Mouse (Mus musculus) gastrocnemius, postnatal 4 days (tissue): Measurements from ENCODE around the gene Gsk3a. TPM values are rescaled to one million over a fixed set of nuclear protein-coding genes. Genes with fewer than 3 reads are reported as not detected.
A peak's percentile ranks its signal among the peaks of the same experiment; 100 is the strongest.

Source experiments
- DNase-seq, 2 experiments: peaks; one replicate each; pipeline ENCODE4 v3.0.0; 2021 to 2022; ENCODE audit warnings: low spot score in 2 of 2, mixed read lengths in 2 of 2
- total RNA-seq, 2 experiments: library from RNA; stranded (reverse); gene quantifications; 2 replicates each; pipeline ENCODE4 v1.2.3; 2021

Gene Gsk3a
- total RNA-seq, 2 experiments from 2014 or later: 62.8 to 63.2 TPM

DNA sequence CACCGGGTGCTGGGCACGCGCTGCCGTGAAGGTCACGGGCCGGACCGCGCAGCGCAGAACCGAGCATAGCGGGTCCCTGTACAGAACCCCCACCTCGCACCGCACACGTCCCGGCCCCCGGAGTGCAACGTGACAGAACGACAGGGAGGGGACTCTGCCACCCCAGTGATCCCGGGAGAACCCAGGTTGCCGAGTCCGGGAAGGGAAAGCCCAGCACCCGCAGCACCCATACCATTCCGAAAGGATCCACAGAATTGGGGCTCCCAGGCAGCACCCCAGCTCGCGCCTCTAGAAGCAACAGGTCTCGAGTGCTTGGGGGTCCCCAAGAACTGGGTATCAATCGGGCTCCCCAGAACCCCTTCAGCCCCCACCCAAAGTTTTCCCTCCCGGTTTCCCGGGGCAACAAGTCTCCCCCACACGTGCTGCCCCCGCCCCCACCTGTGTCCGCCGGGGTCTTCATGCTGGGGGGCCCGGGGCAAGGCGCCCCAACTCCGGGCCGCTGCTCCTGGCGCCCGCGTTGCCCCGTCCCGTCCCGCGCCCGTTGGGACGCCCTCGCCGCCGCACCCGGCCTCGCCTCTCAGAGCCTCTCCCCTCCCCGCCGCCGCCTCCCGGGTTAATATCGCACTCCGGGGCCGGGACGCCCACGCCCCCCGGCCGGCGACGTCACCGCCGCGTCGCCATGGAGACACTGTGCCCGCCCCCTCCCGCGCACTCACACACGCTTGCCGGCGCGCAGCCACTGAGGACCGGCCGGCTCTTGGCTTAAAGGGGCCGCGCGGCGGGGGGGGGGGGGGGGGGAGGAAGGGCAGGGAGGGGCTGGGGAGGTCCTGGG is 12.7 kb upstream of the Gsk3a start, which contains the start of gene Erf:
Gene Erf (minus strand): TSS at position 621 of the 832 bp plus-strand sequence.
- peak; percentile 96 to 98 for DNase-seq

DNA sequence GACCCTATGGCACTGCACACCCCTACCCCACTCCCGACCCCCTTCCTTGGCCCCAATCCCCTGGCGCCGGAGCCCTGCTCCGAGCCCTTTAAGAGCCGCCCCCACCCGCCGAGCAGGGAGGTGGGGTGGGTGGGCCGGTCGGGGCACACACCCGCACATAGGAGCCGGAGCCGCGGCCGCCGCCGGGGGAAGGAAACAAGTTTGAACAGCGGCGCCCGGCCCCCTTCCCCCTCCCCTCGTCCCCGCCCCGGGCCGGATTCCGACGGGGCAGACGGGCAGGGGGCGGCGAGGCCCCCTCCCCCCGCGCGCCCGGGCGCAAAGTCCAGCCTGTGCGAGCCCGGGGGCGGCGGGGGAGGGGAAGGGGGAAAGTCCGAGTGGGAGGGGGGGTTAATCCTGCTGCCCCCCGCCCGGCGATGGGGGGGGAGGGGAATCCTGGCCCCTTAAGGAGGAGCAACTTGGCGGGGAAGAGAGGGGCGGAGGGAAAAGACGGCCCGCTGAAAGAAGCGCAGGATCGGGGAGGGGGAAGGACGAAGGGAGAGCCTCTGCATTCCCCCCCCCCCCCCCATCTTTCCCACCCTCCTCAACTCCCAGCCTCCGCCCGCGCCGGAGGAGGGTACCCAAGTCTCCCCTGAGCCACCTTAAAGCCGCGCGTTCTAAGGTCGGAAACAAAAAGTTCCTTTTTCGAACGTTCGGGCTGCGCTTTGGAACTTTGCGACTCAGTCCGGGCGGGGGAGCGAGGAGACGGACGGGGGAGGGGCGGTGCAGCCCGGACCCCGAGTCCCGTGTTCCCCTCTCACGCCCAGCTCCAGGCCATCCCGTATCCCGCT is 11.9 kb upstream of the Gsk3a start:
- peak; percentile 81 to 83 for DNase-seq

DNA sequence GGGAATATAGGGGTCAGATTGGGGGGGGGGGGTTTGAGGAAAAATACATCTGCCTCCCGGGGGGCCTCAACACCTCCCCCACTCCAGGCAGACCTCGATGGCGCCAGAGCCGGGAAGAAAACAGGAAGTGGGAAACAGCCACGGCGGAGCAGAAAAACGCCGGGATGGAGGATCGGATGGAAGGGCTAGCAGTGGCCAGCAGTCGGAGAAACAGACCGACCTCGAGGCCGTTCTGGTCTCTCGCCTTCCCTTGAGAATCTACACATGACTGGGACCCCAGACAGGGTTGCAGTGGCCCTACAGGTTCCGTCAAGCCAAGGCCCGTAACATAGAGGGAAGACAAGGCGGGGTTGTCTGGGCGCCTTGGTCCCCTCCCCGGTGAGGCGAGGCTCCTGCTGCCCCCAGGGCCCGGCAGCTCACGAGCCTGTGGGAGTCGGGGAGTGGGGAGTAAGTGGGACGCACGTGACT is 11.2 kb upstream of the Gsk3a start:
- DNase-seq: peak in 1 of 2 experiments; percentile 44

DNA sequence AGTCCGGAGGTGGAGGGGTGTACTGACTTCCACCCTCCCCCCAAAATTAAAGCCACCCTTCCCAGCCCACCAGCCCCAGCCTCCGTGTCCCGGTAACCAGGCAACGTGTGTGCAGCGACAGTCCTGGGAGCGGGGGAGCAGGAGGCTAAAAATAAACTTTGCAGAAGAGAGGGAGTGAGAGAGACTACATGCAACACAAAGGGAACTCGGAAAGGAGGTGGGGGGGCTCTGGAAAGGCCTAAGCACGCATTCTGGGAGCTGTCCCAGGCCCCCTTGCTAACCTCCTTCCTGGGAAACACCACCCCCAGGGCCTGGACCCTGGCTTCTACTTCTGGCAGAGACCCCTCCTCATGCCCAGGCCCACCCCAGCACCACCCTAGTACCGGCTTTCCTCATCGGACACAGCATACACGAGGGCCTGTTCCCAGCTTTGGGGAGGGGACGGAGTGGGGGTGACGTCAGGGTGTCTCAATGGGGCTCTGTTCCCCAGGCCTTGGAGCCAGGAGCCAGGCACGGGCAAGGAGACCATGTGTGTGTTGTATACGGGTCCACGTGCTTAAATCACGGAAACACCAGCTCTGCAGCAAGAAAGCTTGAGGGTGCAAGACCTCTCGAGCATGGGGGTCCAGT is 10.5 kb upstream of the Gsk3a start:
- DNase-seq: peak; percentile 29 to 47

DNA sequence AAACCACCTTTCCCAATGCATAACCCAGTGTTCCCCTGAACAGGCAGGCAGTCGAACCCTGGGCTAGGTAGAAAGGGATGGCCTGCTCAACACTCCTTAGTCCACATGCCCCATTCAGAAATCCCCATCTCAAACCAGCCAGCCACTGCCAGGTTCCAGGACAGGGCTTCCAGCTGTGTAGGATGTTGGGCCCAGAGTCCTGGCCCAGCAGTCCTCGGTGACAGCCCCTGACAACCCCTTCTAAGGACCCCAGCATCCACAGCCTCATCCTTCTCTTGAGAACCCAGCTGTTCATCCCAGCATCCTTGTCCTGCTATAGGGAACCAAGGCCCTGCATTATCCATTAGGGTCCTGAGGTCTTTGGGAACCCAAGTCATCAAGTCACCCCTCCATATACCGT is 9.8 kb upstream of the Gsk3a start:
- DNase-seq: no peak

DNA sequence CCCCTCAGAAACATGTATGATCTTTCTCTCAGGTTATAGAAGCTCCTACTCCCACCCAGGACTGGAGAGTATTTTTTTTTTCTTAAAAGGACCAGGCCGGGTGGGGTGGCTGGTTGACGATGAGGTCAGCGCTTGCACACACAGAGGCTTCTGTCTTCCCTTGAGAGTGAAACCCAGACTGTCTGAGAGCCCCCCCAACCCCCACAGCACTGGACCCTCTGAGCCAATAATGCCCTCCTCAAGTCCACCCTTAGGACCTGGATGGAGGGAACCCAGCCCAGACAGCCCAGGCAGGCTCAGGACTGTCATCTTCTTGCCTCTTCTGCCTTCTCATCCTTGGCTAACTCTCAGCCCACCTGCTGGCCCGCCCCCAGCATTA is 9.1 kb upstream of the Gsk3a start:
- no peak for DNase-seq

DNA sequence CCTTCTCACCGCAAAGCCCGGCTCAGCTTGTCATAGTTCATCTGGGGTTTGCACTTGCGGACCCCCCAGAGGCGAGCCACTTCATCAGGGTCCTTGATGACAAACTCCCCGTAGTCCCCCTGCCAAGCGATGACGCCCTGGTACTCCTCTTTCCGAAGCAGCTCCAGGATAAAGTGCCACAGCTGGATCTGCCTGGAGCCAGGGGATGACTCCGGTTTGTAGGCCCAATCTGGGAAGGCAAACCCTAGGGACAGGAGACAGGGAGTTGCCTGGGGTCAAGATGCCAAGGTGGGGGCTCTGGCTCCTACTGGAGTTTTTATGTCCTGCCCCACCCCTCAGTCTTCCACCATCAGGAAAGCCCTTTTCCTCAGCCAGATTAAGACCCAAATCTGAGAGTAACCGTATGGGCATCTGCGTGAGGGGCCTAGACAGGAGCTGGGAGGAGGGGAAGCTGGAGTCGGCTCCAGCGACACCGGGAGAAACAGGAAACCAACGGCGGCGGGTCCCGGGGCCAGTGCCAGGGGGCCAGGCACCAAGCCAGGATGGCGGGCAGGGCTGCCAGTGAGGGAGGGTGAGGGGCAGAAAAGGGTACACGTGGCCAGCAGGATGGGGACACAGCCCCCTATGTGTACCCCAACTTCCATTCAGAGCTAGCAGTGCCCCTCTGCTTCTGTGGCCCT is 8.6 kb upstream of the Gsk3a start:
- peak in 1 of 2 experiments; percentile 59 for DNase-seq

DNA sequence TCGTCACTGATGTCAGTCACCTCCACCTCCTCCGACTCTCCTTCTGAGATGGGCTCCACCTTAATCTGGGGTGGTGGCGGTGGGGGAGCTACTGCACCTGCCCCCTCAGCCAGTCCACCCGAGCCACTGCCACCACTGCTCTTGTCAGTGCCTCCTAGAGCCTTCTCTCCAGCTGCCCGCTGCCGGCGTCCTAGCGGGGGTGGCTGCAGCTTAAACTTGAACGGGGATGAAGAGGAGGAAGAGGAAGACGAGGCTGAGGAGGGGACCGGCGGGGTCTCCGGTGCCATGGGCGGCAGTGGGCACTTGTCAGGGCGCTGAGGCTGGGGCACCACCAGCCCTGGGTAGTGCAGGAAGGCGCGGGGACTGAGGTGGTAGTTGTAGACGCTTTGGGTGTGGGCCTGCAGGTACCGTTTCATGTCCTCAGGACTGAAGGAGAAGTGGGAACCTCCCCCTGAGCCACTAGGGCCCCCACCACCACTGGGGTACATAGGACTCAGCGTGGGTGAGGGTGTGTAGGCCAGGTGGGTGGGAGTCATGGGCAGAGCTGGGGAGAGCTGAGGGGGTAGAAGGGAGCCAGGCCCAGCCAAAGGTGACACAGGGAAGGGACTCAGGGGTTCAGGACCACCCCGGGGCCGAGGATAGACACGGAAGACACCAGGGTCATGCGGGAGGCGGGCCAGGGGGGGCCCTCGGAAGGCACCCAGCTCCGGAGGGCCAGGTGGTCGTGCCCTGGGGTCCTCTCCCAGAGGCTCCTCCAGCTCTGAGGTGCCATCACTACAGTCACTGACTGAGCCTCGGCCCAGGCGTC is 7.1 kb upstream of the Gsk3a start:
- no peak for DNase-seq

DNA sequence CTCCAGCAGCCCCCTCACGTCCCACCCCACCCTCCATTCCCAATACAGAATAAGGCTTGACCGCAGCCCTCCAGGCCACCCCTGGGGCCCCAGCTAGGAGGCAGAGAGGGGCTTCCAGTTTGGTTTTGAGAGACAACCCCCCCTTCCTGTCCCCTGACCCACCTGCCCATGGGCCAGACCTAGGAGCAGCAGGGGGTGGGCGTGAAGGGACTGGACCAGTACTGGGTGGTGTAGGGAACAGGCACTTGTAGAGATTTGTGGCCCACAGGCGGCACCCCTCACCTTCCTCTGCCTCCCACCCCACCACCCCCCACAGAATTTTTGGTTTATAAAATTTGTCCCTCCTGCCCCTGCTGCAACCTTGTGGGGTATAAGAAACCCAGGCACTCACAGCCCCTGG is 5.7 kb upstream of the Gsk3a start:
- no peak for DNase-seq

DNA sequence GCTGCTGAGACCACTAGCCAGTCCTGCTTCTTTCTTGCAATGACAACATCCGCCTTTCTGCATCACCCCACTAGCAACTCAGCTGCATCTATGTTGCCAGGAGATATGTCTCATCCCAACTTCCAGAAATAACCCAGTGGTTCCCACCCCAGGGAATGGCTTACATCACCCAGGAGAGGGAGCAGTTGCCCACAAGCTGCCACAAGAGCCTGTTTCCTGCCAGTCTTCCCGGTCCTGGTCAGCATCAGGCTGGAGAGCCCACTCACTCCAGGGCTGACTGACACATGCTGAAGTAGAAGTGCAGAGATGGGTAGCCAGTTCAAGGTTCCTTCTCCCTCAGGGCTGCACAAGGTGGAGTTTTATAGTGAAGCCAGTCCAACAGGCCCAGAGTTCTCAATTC is 3.4 kb upstream of the Gsk3a start:
- peak in 1 of 2 experiments; percentile 46 for DNase-seq

DNA sequence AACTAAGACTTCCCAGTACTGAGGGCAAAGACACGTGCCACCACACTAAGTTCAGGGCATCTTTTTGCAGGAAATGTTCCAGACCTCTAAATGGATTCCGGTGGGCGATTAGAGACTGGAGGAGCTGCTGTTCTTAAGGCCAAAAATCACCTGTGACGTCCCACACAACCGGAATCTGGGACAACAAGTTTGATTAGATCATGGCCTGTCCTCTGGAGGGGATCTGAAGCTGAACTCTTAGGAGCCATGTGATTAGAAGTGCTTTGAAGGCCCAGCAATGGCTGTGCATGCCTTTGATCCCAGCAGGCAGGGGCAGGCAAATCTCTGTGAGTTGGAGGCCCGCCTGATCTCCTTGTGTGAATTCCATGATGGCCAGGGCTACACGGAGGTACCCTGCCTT is 3.0 kb upstream of the Gsk3a start:
- DNase-seq: no peak

DNA sequence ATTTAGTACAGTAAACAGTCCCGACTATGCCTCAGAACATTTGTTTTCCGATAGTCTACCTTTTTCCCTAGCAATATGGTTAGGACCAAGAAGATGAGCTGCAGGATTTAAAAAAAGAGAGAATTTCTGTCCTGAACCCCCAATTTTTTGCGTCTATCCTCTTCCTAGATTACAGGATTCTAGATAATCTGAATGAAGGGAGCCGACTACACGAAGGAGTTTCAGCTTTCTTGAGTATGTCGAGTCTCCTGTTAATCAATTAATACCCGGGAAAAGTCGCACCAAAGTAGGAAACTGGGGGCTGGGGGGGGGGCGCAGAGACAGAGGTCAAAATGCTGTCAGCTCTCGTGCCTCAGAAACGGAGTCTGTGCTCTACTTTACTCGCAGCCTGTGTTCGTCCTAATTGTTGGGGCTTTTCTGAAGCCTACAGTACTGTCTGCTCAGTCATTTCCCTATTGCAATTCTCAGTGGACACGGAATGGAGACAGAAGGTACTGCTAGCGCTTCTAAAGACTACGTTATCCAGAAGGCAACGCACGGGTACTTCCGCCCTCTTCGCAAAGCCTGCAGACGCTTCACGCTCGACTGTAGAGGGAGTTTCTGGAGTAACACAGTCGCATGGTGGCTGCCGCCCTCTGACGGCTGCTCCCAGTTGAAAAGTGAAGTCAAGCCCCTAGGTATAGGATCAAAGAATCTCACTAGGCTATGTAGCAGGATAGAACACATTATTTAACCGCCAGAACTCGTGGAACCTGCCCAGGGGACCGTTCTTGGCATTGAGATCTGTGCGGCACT is 1.4 kb upstream of the Gsk3a start:
- DNase-seq: peak; percentile 53 to 81

DNA sequence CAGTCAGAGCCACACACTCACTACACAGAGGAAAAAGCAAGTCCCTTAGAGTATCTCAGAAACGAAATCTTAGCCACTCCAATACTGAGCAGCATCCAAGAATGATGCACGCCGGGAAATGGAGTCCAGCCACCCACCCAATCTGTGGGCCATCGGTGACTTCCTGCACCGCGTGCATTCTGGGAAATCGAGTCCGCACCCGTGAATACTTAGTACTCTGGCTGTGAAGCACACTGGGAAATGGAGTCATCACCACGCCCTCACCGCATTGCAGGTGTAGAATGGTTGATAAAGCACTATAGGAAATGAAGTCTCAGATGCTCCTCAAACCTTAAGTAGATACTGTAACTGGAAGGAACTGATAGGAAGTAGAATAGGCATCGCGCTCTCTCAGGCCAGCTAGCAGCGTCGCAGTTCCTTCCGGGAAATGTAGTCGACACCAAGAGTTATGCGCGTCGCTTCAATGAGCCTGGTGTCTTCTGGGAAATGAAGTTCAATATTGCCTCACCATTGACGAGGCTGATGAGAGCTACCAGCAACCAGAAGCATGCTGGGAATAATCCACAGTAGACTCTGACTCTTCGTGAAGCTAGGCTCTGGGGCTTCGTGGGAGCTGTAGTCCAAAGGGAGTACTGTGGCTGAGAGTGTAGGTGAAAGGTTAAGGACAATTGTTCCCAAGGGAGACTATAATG is 510 bp upstream of the Gsk3a start:
- peak; percentile 59 to 91 for DNase-seq

DNA sequence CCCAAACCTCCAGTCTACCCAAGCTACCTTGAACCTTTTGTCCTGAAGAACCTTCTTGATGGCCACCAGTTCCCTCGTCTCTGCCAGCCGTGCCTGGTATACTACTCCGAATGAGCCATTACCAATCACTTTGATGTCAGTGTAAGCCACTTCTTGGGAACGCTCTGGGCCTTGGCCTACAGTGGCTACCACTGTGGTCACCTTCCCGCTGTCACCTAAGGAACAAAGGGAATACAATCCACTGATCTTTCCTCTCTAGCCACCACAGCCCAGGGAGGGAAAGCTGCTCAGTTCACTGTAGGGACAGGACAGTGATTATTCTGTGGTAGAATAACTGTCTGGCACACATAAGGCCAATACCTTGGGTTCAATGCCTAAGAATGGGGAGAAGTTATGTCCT is 2.1 kb downstream of the Gsk3a start:
- no peak for DNase-seq

DNA sequence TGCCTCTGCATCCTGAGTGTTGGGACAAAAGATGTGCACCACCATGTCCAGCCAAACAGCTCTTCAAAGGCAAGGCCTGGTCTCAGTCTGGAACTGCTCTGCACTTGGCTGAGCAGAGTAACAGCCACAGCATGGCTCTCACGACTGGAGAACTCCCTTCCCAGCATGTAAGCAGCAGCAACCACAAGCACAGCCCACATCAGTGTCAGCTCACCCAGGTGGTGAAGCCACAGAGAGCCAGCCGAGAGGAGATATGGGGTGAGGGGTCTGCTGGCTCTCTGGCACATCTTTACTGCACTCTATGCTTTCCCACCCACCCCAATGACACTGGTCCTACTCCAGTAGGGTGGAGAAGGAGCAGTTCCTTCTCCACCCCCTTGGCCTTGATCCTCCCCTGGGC is 4.6 kb downstream of the Gsk3a start:
- DNase-seq: no peak

DNA sequence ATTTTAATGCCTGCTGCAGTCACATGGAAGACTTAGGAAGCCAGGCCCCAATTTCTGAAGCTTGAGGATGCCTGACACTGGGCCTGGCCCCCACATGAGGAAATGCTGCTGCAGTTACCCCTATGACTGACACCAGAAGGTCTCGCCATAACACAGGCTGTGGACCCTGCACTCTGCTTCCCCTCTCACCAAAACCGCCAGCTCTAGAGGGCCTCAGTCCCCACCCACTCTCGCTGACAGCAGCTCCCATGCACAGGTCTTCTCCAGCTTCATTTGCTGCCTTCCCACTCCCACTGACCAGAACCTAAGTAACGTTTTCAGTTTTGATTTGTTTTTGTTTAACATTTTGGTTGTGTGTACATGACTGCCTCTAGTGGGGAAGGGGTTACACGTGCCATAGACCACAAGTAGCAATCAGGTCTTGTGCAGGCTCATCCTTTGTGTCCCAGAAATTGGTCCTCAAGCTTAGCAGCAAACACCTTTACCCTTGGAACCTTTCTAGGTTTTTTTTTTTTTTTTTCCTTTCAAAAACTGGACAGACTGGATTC is 5.5 kb downstream of the Gsk3a start:
- no peak for DNase-seq

DNA sequence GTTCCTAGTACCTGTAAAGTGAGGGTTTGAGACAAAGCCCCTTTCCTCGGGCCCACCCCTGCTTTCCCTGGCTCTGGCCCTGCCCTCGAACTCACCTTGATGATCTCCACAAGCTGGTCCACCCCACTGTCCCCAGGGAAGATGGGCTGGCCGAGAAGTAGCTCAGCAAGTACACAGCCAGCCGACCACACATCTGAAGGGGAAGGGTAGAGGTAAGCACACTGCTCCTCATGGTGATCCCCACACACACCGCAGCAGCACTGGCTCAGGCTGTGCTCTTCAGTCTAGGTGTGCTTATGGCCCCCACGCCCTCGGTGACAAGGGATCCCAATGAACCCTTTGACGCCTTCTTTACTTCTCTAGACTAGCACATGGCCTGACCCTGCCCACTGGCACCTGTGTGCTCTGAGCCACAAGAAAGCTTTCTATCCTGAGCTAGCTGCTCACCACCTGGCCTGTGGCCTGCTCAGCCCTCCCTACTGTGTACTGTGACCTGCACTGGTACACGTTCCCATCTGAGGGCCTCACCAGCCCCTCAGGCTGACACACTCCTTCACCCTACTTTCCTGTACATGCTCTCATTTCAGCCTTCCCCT is 6.9 kb downstream of the Gsk3a start:
- DNase-seq: no peak
